Mouse (Mus musculus): ENCODE measurements around the gene Tecta. TPM values are rescaled to one million over a fixed set of nuclear protein-coding genes. Genes with fewer than 3 reads are reported as not detected.

The Tecta gene
- total RNA-seq, 1 experiment = 0.09 TPM

GRCm38 (mm10) chr9:42331341-42331740 is 68.4 kb downstream of the Tecta start:
- Histone ChIP-seq H3K27ac (ENCODE audit: insufficient read depth, low read depth, low read length, poor library complexity, severe bottlenecking) (no peak overlapping the region), H3K9ac (ENCODE audit: insufficient read depth, low read depth, low read length, poor library complexity, severe bottlenecking) (no peak overlapping the region), H3K4me1 (ENCODE audit: control insufficient read depth in 2 of 2, insufficient read depth in 2 of 2, low read length in 2 of 2, poor library complexity in 1 of 2) (no peaks in the 10 kb centered on the region), H3K9me3 (ENCODE audit: control insufficient read depth, insufficient read depth, low read depth, low read length) (no peaks in the 10 kb centered on the region), H3K36me3 (ENCODE audit: control insufficient read depth, insufficient read depth, low read length, poor library complexity, severe bottlenecking) (no peaks in the 10 kb centered on the region), H3K4me3 (ENCODE audit: insufficient read depth in 1 of 2, low read depth in 1 of 2, low read length in 2 of 2, poor library complexity in 1 of 2, severe bottlenecking in 1 of 2) (no peak overlapping the region)
- TF ChIP-seq HCFC1 (IDR thresholded peaks at IDR 0.05; ENCODE audit: borderline replicate concordance, insufficient read depth, low read length) = no peak
- TF ChIP-seq CHD2 (IDR thresholded peaks at IDR 0.05; ENCODE audit: low read depth, low read length) = no peak
- TF ChIP-seq ZC3H11A (IDR thresholded peaks at IDR 0.05; ENCODE audit: borderline replicate concordance, low read depth, low read length) = no peak
- no peak for TF ChIP-seq MAFK (IDR thresholded peaks at IDR 0.05; ENCODE audit: insufficient read depth, low read depth, low read length)
- no peak for TF ChIP-seq ZNF384 (IDR thresholded peaks at IDR 0.05; ENCODE audit: low read depth, low read length)
- no peak for DNase-seq (ENCODE audit: low read depth, low spot score)
- in situ Hi-C loops (cut with MboI; ENCODE audit: low sequenced_read_pairs in 2 of 2, unreplicated experiment in 2 of 2) = loop anchor here (10.0 to 25.0 kb wide), 2 partner anchors 606 to 623 kb away; partner anchors contain the start of gene Grik4 (in 1 of the 2)

- TF ChIP-seq HCFC1 (IDR thresholded peaks at IDR 0.05; ENCODE audit: borderline replicate concordance, insufficient read depth, low read length) = no peak
- no peak for TF ChIP-seq CHD2 (IDR thresholded peaks at IDR 0.05; ENCODE audit: low read depth, low read length)
- no peak for TF ChIP-seq MAFK (IDR thresholded peaks at IDR 0.05; ENCODE audit: insufficient read depth, low read depth, low read length)
- TF ChIP-seq ZNF384 (IDR thresholded peaks at IDR 0.05; ENCODE audit: low read depth, low read length) = no peak
- no peak for TF ChIP-seq ZC3H11A (IDR thresholded peaks at IDR 0.05; ENCODE audit: borderline replicate concordance, low read depth, low read length)
- in situ Hi-C loops (cut with MboI; ENCODE audit: low sequenced_read_pairs in 2 of 2, unreplicated experiment in 2 of 2) = loop anchor here (10.0 to 25.0 kb wide), 2 partner anchors 608 to 625 kb away; partner anchors contain the start of gene Grik4 (in 1 of the 2)
- H3K36me3 ChIP-seq (ENCODE audit: control insufficient read depth, insufficient read depth, low read length, poor library complexity, severe bottlenecking) = no peaks in the 10 kb centered on the region
- no peaks in the 10 kb centered on the region for H3K9me3 ChIP-seq (ENCODE audit: control insufficient read depth, insufficient read depth, low read depth, low read length)
- no peak overlapping the region for H3K9ac ChIP-seq (ENCODE audit: insufficient read depth, low read depth, low read length, poor library complexity, severe bottlenecking)
- no peak for DNase-seq (ENCODE audit: low read depth, low spot score)
- H3K4me1 ChIP-seq (ENCODE audit: control insufficient read depth in 2 of 2, insufficient read depth in 2 of 2, low read length in 2 of 2, poor library complexity in 1 of 2) = no peaks in the 10 kb centered on the region
- no peak overlapping the region for H3K27ac ChIP-seq (ENCODE audit: insufficient read depth, low read depth, low read length, poor library complexity, severe bottlenecking)
- no peak overlapping the region for H3K4me3 ChIP-seq (ENCODE audit: insufficient read depth in 1 of 2, low read depth in 1 of 2, low read length in 2 of 2, poor library complexity in 1 of 2, severe bottlenecking in 1 of 2)
Observed at GRCm38 (mm10) chr9:42329753-42330152, 70.0 kb downstream of the Tecta start.

- Histone ChIP-seq H3K9ac (ENCODE audit: insufficient read depth, low read depth, low read length, poor library complexity, severe bottlenecking) (no peak overlapping the region), H3K4me3 (ENCODE audit: insufficient read depth in 1 of 2, low read depth in 1 of 2, low read length in 2 of 2, poor library complexity in 1 of 2, severe bottlenecking in 1 of 2) (no peak overlapping the region), H3K36me3 (ENCODE audit: control insufficient read depth, insufficient read depth, low read length, poor library complexity, severe bottlenecking) (no peaks in the 10 kb centered on the region), H3K4me1 (ENCODE audit: control insufficient read depth in 2 of 2, insufficient read depth in 2 of 2, low read length in 2 of 2, poor library complexity in 1 of 2) (no peaks in the 10 kb centered on the region), H3K9me3 (ENCODE audit: control insufficient read depth, insufficient read depth, low read depth, low read length) (no peaks in the 10 kb centered on the region), H3K27ac (ENCODE audit: insufficient read depth, low read depth, low read length, poor library complexity, severe bottlenecking) (no peak overlapping the region)
- TF ChIP-seq ZC3H11A (IDR thresholded peaks at IDR 0.05; ENCODE audit: borderline replicate concordance, low read depth, low read length) = peak; percentile 73
- TF ChIP-seq CHD2 (IDR thresholded peaks at IDR 0.05; ENCODE audit: low read depth, low read length) = no peak
- no peak for TF ChIP-seq HCFC1 (IDR thresholded peaks at IDR 0.05; ENCODE audit: borderline replicate concordance, insufficient read depth, low read length)
- in situ Hi-C loops (cut with MboI; ENCODE audit: low sequenced_read_pairs in 2 of 2, unreplicated experiment in 2 of 2) = loop anchor here in 1 of 2 experiments (25.0 kb wide), 1 partner anchor 610 kb away; the partner anchor contains the start of gene Grik4
- no peak for DNase-seq (ENCODE audit: low read depth, low spot score)
Observed at GRCm38 (mm10) chr9:42326688-42327440, 72.9 kb downstream of the Tecta start.

- TF ChIP-seq CHD2 (IDR thresholded peaks at IDR 0.05; ENCODE audit: low read depth, low read length) (no peak), MAFK (IDR thresholded peaks at IDR 0.05; ENCODE audit: insufficient read depth, low read depth, low read length) (no peak), ZC3H11A (IDR thresholded peaks at IDR 0.05; ENCODE audit: borderline replicate concordance, low read depth, low read length) (no peak), ZNF384 (IDR thresholded peaks at IDR 0.05; ENCODE audit: low read depth, low read length) (no peak), HCFC1 (IDR thresholded peaks at IDR 0.05; ENCODE audit: borderline replicate concordance, insufficient read depth, low read length) (no peak)
- no peak for DNase-seq (ENCODE audit: low read depth, low spot score)
- Histone ChIP-seq H3K4me3 (ENCODE audit: insufficient read depth in 1 of 2, low read depth in 1 of 2, low read length in 2 of 2, poor library complexity in 1 of 2, severe bottlenecking in 1 of 2) (no peak overlapping the region), H3K4me1 (ENCODE audit: control insufficient read depth in 2 of 2, insufficient read depth in 2 of 2, low read length in 2 of 2, poor library complexity in 1 of 2) (no peaks in the 10 kb centered on the region), H3K9me3 (ENCODE audit: control insufficient read depth, insufficient read depth, low read depth, low read length) (no peaks in the 10 kb centered on the region), H3K9ac (ENCODE audit: insufficient read depth, low read depth, low read length, poor library complexity, severe bottlenecking) (no peak overlapping the region), H3K36me3 (ENCODE audit: control insufficient read depth, insufficient read depth, low read length, poor library complexity, severe bottlenecking) (no peaks in the 10 kb centered on the region), H3K27ac (ENCODE audit: insufficient read depth, low read depth, low read length, poor library complexity, severe bottlenecking) (no peak overlapping the region)
- in situ Hi-C loops (cut with MboI; ENCODE audit: low sequenced_read_pairs in 2 of 2, unreplicated experiment in 2 of 2) = loop anchor here in 1 of 2 experiments (25.0 kb wide), 1 partner anchor 612 kb away; the partner anchor contains the start of gene Grik4
Observed at GRCm38 (mm10) chr9:42324640-42325394, 74.9 kb downstream of the Tecta start.
